Mouse (Mus musculus) thymus, adult 2 months (tissue): Measurements from ENCODE around the gene Adam17.

Experiments used
- CTCF ChIP-seq: fragments of 200-500 bp; IDR thresholded peaks from 2 replicates; pipeline ENCODE4 v1.5.1; 2012; ENCODE audit warnings: mild to moderate bottlenecking, control low read depth, low read length, moderate library complexity, borderline replicate concordance; ENCODE audit not compliant: control insufficient read depth, poor library complexity, insufficient read depth; ENCODE audit errors: extremely low read depth
- POLR2A ChIP-seq: fragments of 200-500 bp; IDR thresholded peaks from 2 replicates; pipeline ENCODE4 v1.6.1; 2012; ENCODE audit warnings: mild to moderate bottlenecking, low read length, control low read depth, moderate library complexity; ENCODE audit not compliant: control insufficient read depth, poor library complexity, insufficient read depth; ENCODE audit errors: extremely low read depth

- TF ChIP-seq CTCF, result peak; percentile 79; the same call in 1 of the 2 replicates
- peak; percentile 71 for TF ChIP-seq POLR2A
Observed at GRCm38 (mm10) chr12:21373100-21373819, at the start of gene Adam17.
